Mouse (Mus musculus): Measurements from ENCODE around the gene Paox.

The Paox gene

DNA sequence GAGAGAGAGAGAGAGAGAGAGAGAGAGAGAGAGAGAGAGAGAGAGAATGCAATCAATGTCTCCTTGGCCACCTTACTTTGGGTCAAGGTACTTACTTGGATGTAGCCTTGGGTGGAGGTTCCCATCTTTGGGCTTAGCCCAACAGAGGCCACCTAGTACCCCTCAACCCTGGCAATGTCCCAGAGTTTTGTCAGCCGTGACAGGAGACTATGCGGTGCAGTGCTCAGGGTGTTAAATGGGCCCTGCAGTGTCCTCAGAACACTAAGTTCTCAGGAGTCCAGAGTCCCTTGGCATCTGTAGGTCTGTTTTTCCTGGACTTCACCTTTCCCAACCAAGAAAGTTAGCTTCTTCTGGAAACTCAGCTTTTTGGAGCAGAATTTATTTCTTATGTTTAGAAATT is 63.6 kb downstream of the Paox start:
- peak; percentile 73 to 92 for DNase-seq

- no peak for DNase-seq
These were observed 65.1 kb downstream of the Paox start for GRCm38 (mm10) chr7:140180692-140181091.

DNA sequence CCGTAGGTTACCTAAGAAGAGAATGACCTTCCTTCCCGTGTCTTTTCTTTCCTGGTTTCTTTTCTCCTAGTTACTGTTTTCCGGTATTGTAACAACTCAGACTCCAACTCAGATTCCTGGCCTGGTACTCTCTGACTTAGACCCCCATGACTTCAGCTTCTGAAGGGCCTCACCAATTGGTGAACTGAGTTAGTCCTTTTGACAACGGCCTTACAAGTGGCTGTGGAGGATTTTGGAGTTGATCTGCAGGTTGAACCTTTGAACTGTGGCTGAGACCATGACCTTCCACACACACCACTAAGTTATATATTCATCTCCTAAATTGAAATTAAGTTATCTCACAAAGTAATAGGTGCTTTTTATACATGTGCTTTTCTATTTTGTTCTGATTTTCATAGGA is 68.6 kb downstream of the Paox start:
- no peak for DNase-seq

Data from kidney, postnatal 25 days (tissue).